Mouse (Mus musculus) forebrain, postnatal 0 days (tissue): Measurements from ENCODE around the gene Acot4. TPM values are rescaled to one million over a fixed set of nuclear protein-coding genes. Genes with fewer than 3 reads are reported as not detected.
"Not testable (repeated sequence)": the region's sequence is repeated elsewhere in the genome, so short reads cannot be mapped to it uniquely, and the experiment has no call there.

ENCODE experiments used
- ATAC-seq: fragments of 200-750 bp; cut with Nextera tagmentation; 2 replicates; pipeline ENCODE4 v1.8.0; 2017; ENCODE audit warnings: mild to moderate bottlenecking, moderate library complexity
- DNase-seq: peaks from one replicate; pipeline ENCODE4 v3.0.0-alpha.2; 2015
- H3K27ac ChIP-seq: fragments of 300-500 bp; sonication (generic); 2 replicates; pipeline ENCODE4 v1.5.1; 2014; ENCODE audit warnings: low read depth, mild to moderate bottlenecking, antibody characterized with exemption, low read length, moderate library complexity, mixed read lengths
- H3K27me3 ChIP-seq: fragments of 300-500 bp; sonication (generic); 2 replicates; pipeline ENCODE4 v1.6.1; 2014; ENCODE audit warnings: mild to moderate bottlenecking, low read length, mixed read lengths; ENCODE audit not compliant: insufficient read depth
- H3K36me3 ChIP-seq: fragments of 300-500 bp; sonication (generic); 2 replicates; pipeline ENCODE4 v1.6.1; 2014; ENCODE audit warnings: mild to moderate bottlenecking, moderate library complexity; ENCODE audit not compliant: insufficient read depth
- H3K4me1 ChIP-seq: fragments of 300-500 bp; sonication (generic); 2 replicates; pipeline ENCODE4 v1.6.1; 2014; ENCODE audit warnings: antibody characterized with exemption; ENCODE audit not compliant: insufficient read depth
- H3K4me2 ChIP-seq: fragments of 300-500 bp; sonication (generic); 2 replicates; pipeline ENCODE4 v1.6.1; 2014; ENCODE audit warnings: low read depth, mild to moderate bottlenecking, moderate library complexity
- H3K4me3 ChIP-seq: fragments of 300-500 bp; sonication (generic); 2 replicates; pipeline ENCODE4 v1.5.1; 2014; ENCODE audit warnings: low read depth, low read length, mixed read lengths
- H3K9ac ChIP-seq: fragments of 300-500 bp; sonication (generic); 2 replicates; pipeline ENCODE4 v1.6.1; 2014; ENCODE audit warnings: mild to moderate bottlenecking
- H3K9me3 ChIP-seq: fragments of 300-500 bp; sonication (generic); 2 replicates; pipeline ENCODE4 v1.6.1; 2016; ENCODE audit warnings: low read length
- CTCF ChIP-seq: sonication (generic); IDR thresholded peaks from 2 replicates; pipeline ENCODE4 v1.5.1; 2016; ENCODE audit warnings: antibody characterized with exemption, control low read depth, low read depth
- WGBS: fragments of 180-500 bp; shearing (Covaris S2); extraction: QIAGEN DNeasy Blood & Tissue Kit; methylation state at CpG from one replicate; pipeline ENCODE4 v1.1.7; 2014; 5-methylcytosine and 5-hydroxymethylcytosine counted together
- polyA plus RNA-seq: library from polyadenylated mRNA; unstranded; fragments of >200 nt; fragmentation: Nextera tagmentation; extraction: Ambion mirVana; gene quantifications from 2 replicates; pipeline ENCODE4 v1.2.1, GENCODE M21; 2015
- total RNA-seq: library from RNA; depleted of rRNA; stranded (reverse); fragments of >200 nt; gene quantifications from 2 replicates; pipeline ENCODE4 v1.2.3, GENCODE M21; 2014

Gene Acot4
- total and polyA plus RNA-seq, 2 experiments from 2014 or later: 0.86 to 1.1 TPM

GRCm38 (mm10) chr12:84013130-84013529 lies 25.0 kb upstream of the Acot4 start:
- Histone ChIP-seq H3K4me2 (0 out of 2 replicates have a peak overlapping the region, but pooled peaks have one; percentile 20), H3K27ac (no peak overlapping the region), H3K4me1 (peaks cover 16% of the 10 kb centered on the region), H3K4me3 (no peak overlapping the region), H3K9ac (no peak overlapping the region), H3K27me3 (no peaks in the 10 kb centered on the region), H3K9me3 (no peaks in the 10 kb centered on the region), H3K36me3 (no peaks in the 10 kb centered on the region)
- 56% methylated on average over 6 of the region's 6 CpGs for WGBS
- DNase-seq (no peak), ATAC-seq (no peak)
- TF ChIP-seq CTCF: peak; percentile 56

- no peak for TF ChIP-seq CTCF
- H3K4me3 ChIP-seq: no peak overlapping the region
- H3K9me3 ChIP-seq: no peaks in the 10 kb centered on the region
- H3K36me3 ChIP-seq: no peaks in the 10 kb centered on the region
- no peaks in the 10 kb centered on the region for H3K27me3 ChIP-seq
- 92% methylated on average over 7 of the region's 7 CpGs for WGBS
- no peak for ATAC-seq
- no peak overlapping the region for H3K4me2 ChIP-seq
- no peak overlapping the region for H3K9ac ChIP-seq
- H3K4me1 ChIP-seq: peaks cover 15% of the 10 kb centered on the region
- DNase-seq: no peak
- H3K27ac ChIP-seq: no peak overlapping the region
Measured at GRCm38 (mm10) chr12:84013701-84014100, 24.5 kb upstream of the Acot4 start.

- DNase-seq: peak; percentile 35
- whole genome bisulfite sequencing: 51% methylated on average over 7 of the region's 7 CpGs
- H3K4me3 ChIP-seq, ATAC-seq, H3K4me1 ChIP-seq, H3K9ac ChIP-seq, H3K4me2 ChIP-seq, H3K36me3 ChIP-seq, H3K9me3 ChIP-seq, H3K27ac ChIP-seq, H3K27me3 ChIP-seq: not testable (repeated sequence)
Measured at GRCm38 (mm10) chr12:84020528-84020927, 17.7 kb upstream of the Acot4 start.

- H3K4me1 ChIP-seq, H3K36me3 ChIP-seq, H3K4me2 ChIP-seq, ATAC-seq, DNase-seq, H3K9me3 ChIP-seq, H3K27me3 ChIP-seq, H3K27ac ChIP-seq, H3K9ac ChIP-seq, H3K4me3 ChIP-seq: not testable (repeated sequence)
- WGBS: 93% methylated on average over 4 of the region's 4 CpGs
Measured at GRCm38 (mm10) chr12:84022266-84022665, 15.9 kb upstream of the Acot4 start.

GRCm38 (mm10) chr12:84023052-84023745 lies 15.0 kb upstream of the Acot4 start:
- Histone ChIP-seq H3K4me2 (no peak overlapping the region), H3K4me1 (no peaks in the 10 kb centered on the region), H3K4me3 (no peak overlapping the region), H3K36me3 (no peaks in the 10 kb centered on the region), H3K27ac (no peak overlapping the region), H3K9ac (no peak overlapping the region), H3K9me3 (no peaks in the 10 kb centered on the region), H3K27me3 (no peaks in the 10 kb centered on the region)
- ATAC-seq: no peak
- TF ChIP-seq CTCF: no peak
- no peak for DNase-seq
- WGBS: 83% methylated on average over 9 of the region's 9 CpGs

GRCm38 (mm10) chr12:84025888-84026287 lies 12.3 kb upstream of the Acot4 start:
- no peak for DNase-seq
- WGBS: 92% methylated on average over 7 of the region's 7 CpGs
- no peak for TF ChIP-seq CTCF
- Histone ChIP-seq H3K36me3 (no peaks in the 10 kb centered on the region), H3K4me1 (no peaks in the 10 kb centered on the region), H3K4me3 (no peak overlapping the region), H3K9ac (no peak overlapping the region), H3K27ac (no peak overlapping the region), H3K9me3 (no peaks in the 10 kb centered on the region), H3K4me2 (no peak overlapping the region), H3K27me3 (no peaks in the 10 kb centered on the region)
- no peak for ATAC-seq

- H3K27ac ChIP-seq, H3K4me3 ChIP-seq, H3K36me3 ChIP-seq, H3K4me1 ChIP-seq, H3K9me3 ChIP-seq, H3K4me2 ChIP-seq, H3K27me3 ChIP-seq, ATAC-seq, DNase-seq, H3K9ac ChIP-seq: not testable (repeated sequence)
- 47% methylated on average over 3 of the region's 3 CpGs for WGBS
Measured at GRCm38 (mm10) chr12:84028328-84028727, 9.9 kb upstream of the Acot4 start.

GRCm38 (mm10) chr12:84029043-84029442 lies 9.1 kb upstream of the Acot4 start:
- not testable (repeated sequence) for H3K9me3 ChIP-seq, H3K4me1 ChIP-seq, ATAC-seq, DNase-seq, H3K27me3 ChIP-seq, H3K9ac ChIP-seq, H3K36me3 ChIP-seq, H3K4me3 ChIP-seq, H3K4me2 ChIP-seq, H3K27ac ChIP-seq
- 82% methylated on average over 1 of the region's 1 CpGs for WGBS
